Mouse (Mus musculus): ENCODE measurements around the gene Tas2r143. TPM values are rescaled to one million over a fixed set of nuclear protein-coding genes. Genes with fewer than 3 reads are reported as not detected.

The Tas2r143 gene
- polyA plus RNA-seq, 1 experiment from 2014 or later, result not detected

DNA sequence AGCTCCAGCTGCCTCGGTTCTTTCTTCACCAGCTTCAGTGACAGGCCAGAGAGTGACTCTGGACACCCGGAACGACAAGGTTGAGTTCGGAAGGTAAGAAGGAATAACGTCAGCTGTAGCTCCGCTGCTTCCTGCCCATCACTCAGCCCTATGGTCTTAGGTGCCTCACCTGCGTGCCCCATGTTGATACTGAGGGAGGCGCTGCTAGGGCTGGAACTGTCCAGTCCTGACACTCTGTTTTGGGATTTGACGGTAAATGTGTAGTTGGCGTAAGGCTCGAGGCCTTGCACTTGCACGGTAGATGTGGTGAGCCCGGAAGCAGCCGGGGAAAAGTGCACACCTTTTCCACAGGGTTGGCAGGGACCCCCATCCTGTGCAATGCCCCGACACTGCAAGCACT is 35.4 kb upstream of the Tas2r143 start:
- CTCF ChIA-PET, result interaction anchor here (1.3 kb wide), 1 partner anchor 9 kb away, joined by 4 read pairs; no protein-coding TSS in a partner anchor
- in situ Hi-C loops (cut with MboI; ENCODE audit: low pct_unique_long_range_greater_than_20kb), result no loop called here
- TF ChIP-seq CTCF (IDR thresholded peaks at IDR 0.05), result no peak
- POLR2A ChIA-PET, result interaction anchor here (1.3 kb wide), 1 partner anchor 12 kb away, joined by 3 read pairs; no protein-coding TSS in a partner anchor
- DNase-seq (ENCODE audit: low read depth, low spot score) (no peak), ATAC-seq (no peak)
- no peaks in the 10 kb centered on the region for H3K27me3 ChIP-seq

DNA sequence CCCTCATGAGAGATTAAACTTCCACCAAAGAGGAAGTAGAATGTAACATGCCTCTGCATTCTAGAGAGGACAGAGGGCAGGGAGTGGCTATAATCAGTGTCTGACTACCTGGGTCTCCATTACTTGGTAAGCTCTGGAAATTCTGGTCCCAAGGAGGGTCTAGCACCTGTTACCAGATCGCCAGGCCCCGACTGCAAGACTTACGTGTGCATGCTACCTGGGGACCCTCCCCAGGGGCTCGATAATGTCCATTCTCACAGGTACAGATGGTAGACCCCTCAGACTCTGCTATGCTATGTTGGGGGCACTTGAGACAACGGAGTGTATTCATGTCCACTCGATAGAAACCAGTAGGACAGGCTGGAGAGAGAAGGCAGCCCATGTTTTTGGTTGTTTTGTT is 34.8 kb upstream of the Tas2r143 start:
- POLR2A ChIA-PET, result interaction anchor here (1.1 to 1.3 kb wide), 2 partner anchors 10 to 12 kb away, joined by 3 read pairs; no protein-coding TSS in a partner anchor
- CTCF ChIA-PET, result no interaction called here
- ATAC-seq (no peak), DNase-seq (ENCODE audit: low read depth, low spot score) (no peak)
- no peak for TF ChIP-seq CTCF (IDR thresholded peaks at IDR 0.05)
- no peaks in the 10 kb centered on the region for H3K27me3 ChIP-seq
- in situ Hi-C loops (cut with MboI; ENCODE audit: low pct_unique_long_range_greater_than_20kb), result no loop called here

DNA sequence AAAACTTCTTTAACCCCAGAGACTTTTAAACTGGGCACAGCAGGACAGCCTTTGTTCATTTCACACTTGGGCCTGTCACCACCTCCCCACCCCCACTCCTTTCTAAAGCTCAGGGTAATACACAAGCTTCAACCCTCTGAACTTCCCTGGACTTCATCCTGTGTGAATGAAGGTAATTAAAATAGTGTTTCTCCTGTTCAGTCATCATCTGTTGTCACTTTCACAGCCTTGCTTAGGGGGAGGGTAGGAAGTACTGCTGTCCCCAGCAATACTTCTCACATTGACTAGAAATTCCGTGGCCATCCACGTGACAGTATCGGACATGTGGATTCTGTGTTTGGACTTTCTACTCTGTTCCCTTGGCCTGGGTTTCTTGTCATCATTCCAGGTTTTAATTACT is 30.2 kb upstream of the Tas2r143 start:
- CTCF ChIA-PET, result interaction anchor here (0.7 to 1.8 kb wide), 2 partner anchors 9 to 22 kb away, joined by 3 read pairs; no protein-coding TSS in a partner anchor
- DNase-seq (ENCODE audit: low read depth, low spot score) (no peak), ATAC-seq (no peak)
- H3K27me3 ChIP-seq, result no peaks in the 10 kb centered on the region
- in situ Hi-C loops (cut with MboI; ENCODE audit: low pct_unique_long_range_greater_than_20kb), result no loop called here
- no peak for TF ChIP-seq CTCF (IDR thresholded peaks at IDR 0.05)
- POLR2A ChIA-PET, result no interaction called here

DNA sequence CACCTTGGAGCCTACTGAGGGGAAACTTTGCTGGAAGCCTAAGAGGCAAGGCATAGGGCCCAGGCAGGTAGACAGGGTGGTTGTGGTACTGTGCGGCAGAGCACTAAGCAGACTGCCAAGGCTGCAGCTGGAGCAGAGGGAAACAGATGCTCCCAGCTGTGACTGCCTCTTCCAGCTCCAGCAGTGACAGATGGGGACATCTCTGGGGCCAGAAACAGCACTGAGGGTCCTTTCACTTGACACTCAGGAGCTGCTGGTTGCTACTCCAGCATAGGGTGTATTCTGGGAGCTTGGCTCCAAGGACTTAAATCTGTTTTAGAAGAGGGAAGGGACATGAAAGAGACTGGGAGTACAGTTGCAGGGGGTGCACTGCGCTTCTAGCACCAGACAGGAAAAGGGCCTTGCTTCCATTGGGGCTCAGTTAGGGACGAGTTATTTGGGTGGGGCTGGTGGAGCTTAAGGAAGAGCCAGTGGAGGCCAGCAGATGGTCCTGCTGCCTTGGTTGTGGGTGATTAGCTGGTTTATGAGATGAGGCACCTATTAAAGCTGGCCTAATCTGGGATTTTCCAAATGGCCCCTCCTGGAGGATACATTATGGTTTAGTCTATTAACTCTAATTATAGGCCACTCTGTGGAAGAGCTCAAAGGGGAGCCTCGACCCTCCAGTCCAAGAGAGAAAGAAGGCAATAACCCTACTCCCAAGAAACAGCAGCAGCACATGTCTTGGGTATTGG is 29.2 kb upstream of the Tas2r143 start:
- H3K27me3 ChIP-seq, result no peaks in the 10 kb centered on the region
- TF ChIP-seq CTCF (IDR thresholded peaks at IDR 0.05), result no peak
- POLR2A ChIA-PET, result interaction anchor here (1.0 to 1.5 kb wide), 3 partner anchors 16 to 21 kb away, joined by 4 to 8 read pairs (median 4); partner anchors contain the start of gene Zyx
- in situ Hi-C loops (cut with MboI; ENCODE audit: low pct_unique_long_range_greater_than_20kb), result no loop called here
- ATAC-seq (no peak), DNase-seq (ENCODE audit: low read depth, low spot score) (no peak)
- CTCF ChIA-PET, result interaction anchor here (0.9 to 2.1 kb wide), 4 partner anchors 14 to 37 kb away, joined by 3 to 6 read pairs (median 3); partner anchors contain the start of gene Zyx

DNA sequence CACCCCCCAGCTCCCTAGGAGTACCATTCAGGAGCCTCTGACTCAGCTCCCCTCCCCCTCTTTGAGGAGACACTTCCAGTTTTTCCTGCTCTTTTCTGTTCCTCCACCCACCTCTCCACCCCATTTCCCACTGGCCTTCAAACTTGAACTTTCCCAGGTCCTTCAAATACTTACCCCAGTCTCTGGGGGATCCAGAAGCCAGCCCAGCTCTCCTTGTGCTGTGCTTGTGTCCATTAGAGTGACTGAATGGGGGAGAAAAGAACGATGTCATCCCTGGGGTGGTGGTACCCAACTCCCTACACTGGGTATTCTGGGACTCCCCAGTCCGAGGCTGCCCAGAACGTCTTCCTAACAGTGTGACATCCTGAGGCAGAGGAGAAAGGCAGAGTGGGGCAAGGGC is 28.0 kb upstream of the Tas2r143 start:
- DNase-seq (ENCODE audit: low read depth, low spot score) (no peak), ATAC-seq (no peak)
- no peak for TF ChIP-seq CTCF (IDR thresholded peaks at IDR 0.05)
- in situ Hi-C loops (cut with MboI; ENCODE audit: low pct_unique_long_range_greater_than_20kb), result no loop called here
- ChIA-PET POLR2A (interaction anchor here (1.0 to 1.5 kb wide), 3 partner anchors 18 to 22 kb away, joined by 4 to 8 read pairs (median 4); partner anchors contain the start of gene Zyx), CTCF (interaction anchor here (0.7 to 2.1 kb wide), 8 partner anchors 9 to 202 kb away, joined by 3 to 7 read pairs (median 3); partner anchors contain the start of gene Zyx)
- H3K27me3 ChIP-seq, result no peaks in the 10 kb centered on the region

DNA sequence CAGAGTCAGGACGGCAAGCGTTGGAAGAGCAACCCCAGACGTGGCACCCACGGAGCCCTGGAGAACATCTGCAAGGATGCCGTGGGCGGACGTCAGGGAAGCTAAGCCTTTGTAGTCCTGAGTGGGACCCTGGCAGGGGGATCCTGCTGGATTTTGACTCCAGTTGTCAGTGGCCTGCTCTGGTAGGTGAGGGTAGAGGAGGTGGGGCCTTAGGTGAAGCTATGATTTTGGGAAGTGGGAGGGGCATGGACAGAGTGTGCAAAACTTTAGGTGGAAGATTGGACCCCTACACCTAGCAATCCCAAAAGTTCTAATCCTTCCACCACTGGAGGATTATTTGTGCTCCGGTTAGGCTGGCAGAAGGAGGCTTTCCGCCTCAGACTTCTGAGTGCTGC is 27.6 kb upstream of the Tas2r143 start:
- TF ChIP-seq CTCF (IDR thresholded peaks at IDR 0.05), result no peak
- CTCF ChIA-PET, result interaction anchor here (1.1 to 2.1 kb wide), 4 partner anchors 9 to 202 kb away, joined by 3 to 7 read pairs (median 4); partner anchors contain the start of gene Zyx
- in situ Hi-C loops (cut with MboI; ENCODE audit: low pct_unique_long_range_greater_than_20kb), result no loop called here
- H3K27me3 ChIP-seq, result no peaks in the 10 kb centered on the region
- ATAC-seq (no peak), DNase-seq (ENCODE audit: low read depth, low spot score) (no peak)
- POLR2A ChIA-PET, result interaction anchor here (1.5 kb wide), 1 partner anchor 22 kb away, joined by 8 read pairs; the partner anchor contains the start of gene Zyx

DNA sequence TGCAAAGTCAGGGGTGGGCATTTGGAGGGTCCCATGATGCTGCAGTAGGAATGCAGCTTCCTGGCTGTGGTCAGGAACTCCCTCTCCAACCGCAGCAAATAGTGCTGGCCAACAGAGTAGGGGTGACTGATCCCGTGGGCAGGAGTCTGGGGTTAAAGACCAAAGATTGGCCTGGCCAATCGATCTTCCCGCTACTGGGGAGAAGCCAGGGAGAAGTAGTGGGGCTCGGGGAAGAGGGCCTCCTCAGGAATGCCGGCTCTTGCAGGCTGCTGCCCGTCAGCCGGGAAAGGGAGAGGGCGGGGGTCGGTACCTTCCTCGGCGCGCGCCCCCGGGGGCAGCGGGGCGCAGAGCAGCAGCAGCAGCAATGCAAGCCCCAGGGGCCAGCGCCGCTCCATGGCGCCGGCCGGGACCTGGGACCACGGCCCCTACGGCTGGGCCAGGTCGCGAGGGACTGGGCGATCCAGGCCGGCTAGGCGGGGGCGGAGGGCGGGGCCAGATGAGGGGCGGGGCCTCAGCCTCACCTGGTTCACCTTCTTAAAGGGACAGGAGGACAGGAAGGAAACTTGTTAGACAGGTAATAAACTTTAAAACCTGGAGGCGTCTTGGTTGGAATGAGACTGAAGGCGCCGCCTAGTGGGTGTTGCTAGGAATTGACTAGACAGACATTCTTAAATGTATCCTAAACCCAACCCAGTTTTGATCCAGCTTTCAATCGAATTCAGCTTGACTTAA is 27.1 kb upstream of the Tas2r143 start, which contains the start of gene Epha1:
TSS of gene Epha1 (minus strand) at position 453 of the 732 bp plus-strand sequence.
- no peak for DNase-seq (ENCODE audit: low read depth, low spot score)
- ChIA-PET POLR2A (interaction anchor here (0.6 kb wide), 1 partner anchor 23 kb away, joined by 3 read pairs; no protein-coding TSS in a partner anchor), CTCF (interaction anchor here (1.0 to 3.2 kb wide), 5 partner anchors 10 to 24 kb away, joined by 3 to 13 read pairs (median 6); partner anchors contain the start of gene Zyx)
- ATAC-seq, result peak; percentile 46
- H3K27me3 ChIP-seq, result no peaks in the 10 kb centered on the region
- TF ChIP-seq CTCF (IDR thresholded peaks at IDR 0.05), result peak; percentile 70
- in situ Hi-C loops (cut with MboI; ENCODE audit: low pct_unique_long_range_greater_than_20kb), result no loop called here

DNA sequence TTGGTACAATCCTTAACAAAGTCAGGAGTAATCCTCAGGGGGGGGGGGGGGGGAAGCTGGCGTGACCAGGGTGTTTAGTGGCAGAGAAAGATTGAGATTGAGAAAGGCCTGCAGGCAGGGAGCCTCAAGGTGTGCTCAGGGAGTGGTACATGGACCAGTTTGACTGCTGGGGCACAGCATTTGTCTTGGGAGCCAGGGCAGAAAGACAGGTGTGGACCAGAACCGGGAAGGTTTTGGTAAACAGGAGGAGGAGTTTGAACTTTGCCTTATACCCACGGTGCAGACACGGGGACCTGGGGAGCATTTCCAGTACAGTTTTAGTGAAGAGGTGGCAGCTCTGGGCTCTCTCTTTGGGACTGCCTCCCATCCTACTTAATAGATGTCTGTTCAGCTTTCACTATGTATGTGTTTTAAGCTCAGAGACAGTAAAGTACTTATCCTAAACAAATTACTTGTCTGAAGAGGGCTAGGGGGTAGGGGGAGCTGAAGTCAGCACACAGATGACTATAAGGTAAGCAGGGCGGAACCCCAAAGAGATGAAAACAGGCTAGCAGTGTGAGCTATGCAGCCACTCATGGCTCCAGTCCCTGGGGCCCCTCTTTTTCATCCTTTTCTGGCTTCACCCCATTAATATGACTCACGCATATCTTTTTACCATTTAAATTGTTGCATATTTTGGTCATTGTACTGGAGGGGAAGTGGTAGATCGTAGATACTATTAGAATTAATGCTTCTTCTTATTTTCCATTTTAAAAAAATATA is 26.2 kb upstream of the Tas2r143 start:
- in situ Hi-C loops (cut with MboI; ENCODE audit: low pct_unique_long_range_greater_than_20kb), result no loop called here
- ATAC-seq (no peak), DNase-seq (ENCODE audit: low read depth, low spot score) (no peak)
- H3K27me3 ChIP-seq, result no peaks in the 10 kb centered on the region
- ChIA-PET CTCF (interaction anchor here (0.9 to 3.2 kb wide), 5 partner anchors 10 to 25 kb away, joined by 3 to 13 read pairs (median 4); partner anchors contain the start of gene Zyx), POLR2A (interaction anchor here (0.6 to 1.1 kb wide), 2 partner anchors 18 to 22 kb away, joined by 3 read pairs; no protein-coding TSS in a partner anchor)
- TF ChIP-seq CTCF (IDR thresholded peaks at IDR 0.05), result no peak

DNA sequence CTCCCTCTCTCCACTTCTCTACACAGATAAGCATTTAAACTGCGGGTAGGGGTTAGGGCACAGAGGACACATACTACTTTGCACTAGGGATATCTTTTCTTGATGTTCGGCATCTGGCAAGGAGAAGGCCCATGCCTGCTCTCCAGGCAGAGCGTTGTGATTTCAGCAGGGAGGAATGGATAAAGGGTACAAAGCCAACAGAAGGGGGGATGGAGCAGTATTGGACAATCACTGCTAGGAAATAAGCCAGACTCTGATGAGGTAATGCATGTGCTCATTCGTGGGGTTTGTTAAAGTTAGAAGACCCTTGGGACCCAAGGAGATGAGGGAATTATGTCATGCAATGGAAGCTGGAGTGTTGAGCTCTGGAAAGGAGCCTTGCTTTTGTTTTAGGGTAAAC is 25.3 kb upstream of the Tas2r143 start:
- ChIA-PET POLR2A (interaction anchor here (1.1 kb wide), 1 partner anchor 19 kb away, joined by 3 read pairs; no protein-coding TSS in a partner anchor), CTCF (interaction anchor here (0.9 to 3.2 kb wide), 4 partner anchors 8 to 26 kb away, joined by 4 to 13 read pairs (median 6); partner anchors contain the start of gene Zyx)
- no peaks in the 10 kb centered on the region for H3K27me3 ChIP-seq
- in situ Hi-C loops (cut with MboI; ENCODE audit: low pct_unique_long_range_greater_than_20kb), result no loop called here
- no peak for ATAC-seq
- no peak for DNase-seq (ENCODE audit: low read depth, low spot score)
- TF ChIP-seq CTCF (IDR thresholded peaks at IDR 0.05), result no peak
